Mouse (Mus musculus): ENCODE data around the gene 2210408I21Rik. TPM values are rescaled to one million over a fixed set of nuclear protein-coding genes. Genes with fewer than 3 reads are reported as not detected.

The 2210408I21Rik gene
- polyA plus RNA-seq, 1 experiment, result 1.4 TPM

GRCm38 (mm10) chr13:77450007-77450567 is 314.7 kb downstream of the 2210408I21Rik start:
- TF ChIP-seq MAX (IDR thresholded peaks at IDR 0.05) (no peak), MYOD1 (IDR thresholded peaks at IDR 0.05; ENCODE audit: control insufficient read depth, insufficient read length, low read depth) (no peak)
- H3K36me3 ChIP-seq (ENCODE audit: control insufficient read depth, insufficient read depth), result no peaks in the 10 kb centered on the region
- H3K4me3 ChIP-seq (ENCODE audit: insufficient read depth, poor library complexity, severe bottlenecking), result no peak overlapping the region
- H3ac ChIP-seq (ENCODE audit: control insufficient read depth, insufficient read length, low read depth), result no peak overlapping the region
- no peaks in the 10 kb centered on the region for H3K79me2 ChIP-seq (ENCODE audit: control insufficient read depth, insufficient read depth)
- H3K27me3 ChIP-seq (ENCODE audit: control insufficient read depth, insufficient read depth, insufficient read length), result no peaks in the 10 kb centered on the region
- H3K79me3 ChIP-seq (ENCODE audit: low read depth), result no peaks in the 10 kb centered on the region

GRCm38 (mm10) chr13:77470093-77470621 is 334.8 kb downstream of the 2210408I21Rik start:
- H3K79me3 ChIP-seq (ENCODE audit: low read depth), result no peaks in the 10 kb centered on the region
- no peak overlapping the region for H3K4me3 ChIP-seq (ENCODE audit: insufficient read depth, poor library complexity, severe bottlenecking)
- no peak for TF ChIP-seq FOSL1 (IDR thresholded peaks at IDR 0.05; ENCODE audit: insufficient read depth, low read length, poor library complexity, severe bottlenecking)
- no peak overlapping the region for H3ac ChIP-seq (ENCODE audit: control insufficient read depth, insufficient read length, low read depth)
- H3K27me3 ChIP-seq (ENCODE audit: control insufficient read depth, insufficient read depth, insufficient read length), result no peaks in the 10 kb centered on the region
- no peaks in the 10 kb centered on the region for H3K79me2 ChIP-seq (ENCODE audit: control insufficient read depth, insufficient read depth)
- no peaks in the 10 kb centered on the region for H3K36me3 ChIP-seq (ENCODE audit: control insufficient read depth, insufficient read depth)

- Histone ChIP-seq H3K79me3 (ENCODE audit: low read depth) (no peaks in the 10 kb centered on the region), H3K36me3 (ENCODE audit: control insufficient read depth, insufficient read depth) (no peaks in the 10 kb centered on the region), H3ac (ENCODE audit: control insufficient read depth, insufficient read length, low read depth) (no peak overlapping the region), H3K27me3 (ENCODE audit: control insufficient read depth, insufficient read depth, insufficient read length) (no peaks in the 10 kb centered on the region), H3K79me2 (ENCODE audit: control insufficient read depth, insufficient read depth) (no peaks in the 10 kb centered on the region), H3K4me3 (ENCODE audit: insufficient read depth, poor library complexity, severe bottlenecking) (no peak overlapping the region)
- no peak for TF ChIP-seq MAX (IDR thresholded peaks at IDR 0.05)
- no peak for TF ChIP-seq CTCF (IDR thresholded peaks at IDR 0.05; ENCODE audit: control insufficient read depth, insufficient read depth, insufficient read length)
- no peak for TF ChIP-seq MYOD1 (IDR thresholded peaks at IDR 0.05; ENCODE audit: control insufficient read depth, insufficient read length, low read depth)
- TF ChIP-seq MYOG (IDR thresholded peaks at IDR 0.05; ENCODE audit: control insufficient read depth, extremely low read depth, insufficient read length), result no peak
- TF ChIP-seq FOSL1 (IDR thresholded peaks at IDR 0.05; ENCODE audit: insufficient read depth, low read length, poor library complexity, severe bottlenecking), result no peak
- TF ChIP-seq CEBPB (IDR thresholded peaks at IDR 0.05; ENCODE audit: low read depth), result no peak
- no peak for TF ChIP-seq USF1 (IDR thresholded peaks at IDR 0.05; ENCODE audit: low read depth)
Measured at GRCm38 (mm10) chr13:77476420-77476819, 341.1 kb downstream of the 2210408I21Rik start.

GRCm38 (mm10) chr13:77478425-77479119 is 343.2 kb downstream of the 2210408I21Rik start:
- Histone ChIP-seq H3K79me2 (ENCODE audit: control insufficient read depth, insufficient read depth) (no peaks in the 10 kb centered on the region), H3ac (ENCODE audit: control insufficient read depth, insufficient read length, low read depth) (no peak overlapping the region), H3K4me3 (ENCODE audit: insufficient read depth, poor library complexity, severe bottlenecking) (no peak overlapping the region), H3K79me3 (ENCODE audit: low read depth) (no peaks in the 10 kb centered on the region), H3K27me3 (ENCODE audit: control insufficient read depth, insufficient read depth, insufficient read length) (no peaks in the 10 kb centered on the region), H3K36me3 (ENCODE audit: control insufficient read depth, insufficient read depth) (no peaks in the 10 kb centered on the region)
- TF ChIP-seq FOSL1 (IDR thresholded peaks at IDR 0.05; ENCODE audit: insufficient read depth, low read length, poor library complexity, severe bottlenecking), result no peak
- no peak for TF ChIP-seq CTCF (IDR thresholded peaks at IDR 0.05; ENCODE audit: control insufficient read depth, insufficient read depth, insufficient read length)
- TF ChIP-seq CEBPB (IDR thresholded peaks at IDR 0.05; ENCODE audit: low read depth), result no peak
- TF ChIP-seq MAX (IDR thresholded peaks at IDR 0.05), result no peak
- TF ChIP-seq USF1 (IDR thresholded peaks at IDR 0.05; ENCODE audit: low read depth), result no peak
- TF ChIP-seq MYOG (IDR thresholded peaks at IDR 0.05; ENCODE audit: control insufficient read depth, extremely low read depth, insufficient read length), result no peak
- no peak for TF ChIP-seq MYOD1 (IDR thresholded peaks at IDR 0.05; ENCODE audit: control insufficient read depth, insufficient read length, low read depth)

GRCm38 (mm10) chr13:77489938-77490651 is 354.8 kb downstream of the 2210408I21Rik start:
- Histone ChIP-seq H3K4me3 (ENCODE audit: insufficient read depth, poor library complexity, severe bottlenecking) (no peak overlapping the region), H3K79me2 (ENCODE audit: control insufficient read depth, insufficient read depth) (no peaks in the 10 kb centered on the region), H3K36me3 (ENCODE audit: control insufficient read depth, insufficient read depth) (no peaks in the 10 kb centered on the region), H3K79me3 (ENCODE audit: low read depth) (no peaks in the 10 kb centered on the region), H3K27me3 (ENCODE audit: control insufficient read depth, insufficient read depth, insufficient read length) (no peaks in the 10 kb centered on the region), H3ac (ENCODE audit: control insufficient read depth, insufficient read length, low read depth) (no peak overlapping the region)
- TF ChIP-seq CTCF (IDR thresholded peaks at IDR 0.05; ENCODE audit: control insufficient read depth, insufficient read depth, insufficient read length) (no peak), CEBPB (IDR thresholded peaks at IDR 0.05; ENCODE audit: low read depth) (no peak), FOSL1 (IDR thresholded peaks at IDR 0.05; ENCODE audit: insufficient read depth, low read length, poor library complexity, severe bottlenecking) (no peak), MYOD1 (IDR thresholded peaks at IDR 0.05; ENCODE audit: control insufficient read depth, insufficient read length, low read depth) (no peak), USF1 (IDR thresholded peaks at IDR 0.05; ENCODE audit: low read depth) (no peak), MYOG (IDR thresholded peaks at IDR 0.05; ENCODE audit: control insufficient read depth, extremely low read depth, insufficient read length) (no peak), MAX (IDR thresholded peaks at IDR 0.05) (no peak)
